Mouse (Mus musculus): ENCODE results near the gene Nr6a1. TPM values are rescaled to one million over a fixed set of nuclear protein-coding genes. Genes with fewer than 3 reads are reported as not detected.
A peak's percentile ranks its signal among the peaks of the same experiment; 100 is the strongest.

The Nr6a1 gene
- polyA plus RNA-seq, 1 experiment: 1.8 TPM

DNA sequence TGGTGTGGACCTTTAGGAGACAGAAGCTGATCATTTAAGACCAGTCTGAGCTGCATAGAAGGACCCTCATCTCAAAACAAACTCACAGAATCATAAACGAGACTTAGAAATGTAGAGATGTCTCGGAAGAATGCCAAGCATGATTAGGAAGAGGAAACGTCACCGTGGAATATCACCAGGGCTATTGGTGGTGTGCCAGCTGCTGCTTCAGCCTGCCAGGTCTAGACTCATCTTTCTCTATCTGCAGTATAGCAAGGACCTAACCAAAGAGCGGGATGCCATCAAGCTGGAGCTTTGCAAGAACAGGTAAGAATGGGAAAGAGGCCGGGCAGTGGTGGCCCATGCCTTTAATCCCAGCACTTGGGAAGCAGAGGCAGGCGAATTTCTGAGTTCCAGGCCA, 46.2 kb upstream of the Nr6a1 start:
- H3K4me3 ChIP-seq: no peak overlapping the region

GRCm38 (mm10) chr2:38973223-38973622, 45.7 kb upstream of the Nr6a1 start:
- Histone ChIP-seq H3K36me3 (ENCODE audit: control insufficient read depth, insufficient read depth) (no peaks in the 10 kb centered on the region), H3ac (ENCODE audit: control insufficient read depth, insufficient read length) (no peak overlapping the region), H3K27me3 (ENCODE audit: control insufficient read depth, insufficient read depth, insufficient read length) (no peaks in the 10 kb centered on the region), H3K4me3 (no peak overlapping the region), H3K4me2 (ENCODE audit: low read depth) (peak overlapping the region; percentile 52), H3K79me2 (ENCODE audit: control insufficient read depth, insufficient read depth) (no peaks in the 10 kb centered on the region)
- no peak for TF ChIP-seq MYOD1 (IDR thresholded peaks at IDR 0.05; ENCODE audit: control insufficient read depth in 1 of 3, insufficient read length in 2 of 3, low read depth in 2 of 3)
- no peak for TF ChIP-seq POLR2AphosphoS2 (IDR thresholded peaks at IDR 0.05; ENCODE audit: insufficient read length, low read depth)

More for the DNA sequence above, 46.2 kb upstream of the Nr6a1 start:
- Histone ChIP-seq H3K27me3 (ENCODE audit: control insufficient read depth, insufficient read depth, insufficient read length) (no peaks in the 10 kb centered on the region), H3K4me2 (ENCODE audit: low read depth) (peak overlapping the region; percentile 52), H3K79me2 (ENCODE audit: control insufficient read depth, insufficient read depth) (no peaks in the 10 kb centered on the region), H3K36me3 (ENCODE audit: control insufficient read depth, insufficient read depth) (no peaks in the 10 kb centered on the region), H3ac (ENCODE audit: control insufficient read depth, insufficient read length) (no peak overlapping the region)
- TF ChIP-seq POLR2A (IDR thresholded peaks at IDR 0.05; ENCODE audit: insufficient read length, low read depth) (no peak), MAX (IDR thresholded peaks at IDR 0.05; ENCODE audit: low read depth) (no peak), POLR2AphosphoS2 (IDR thresholded peaks at IDR 0.05; ENCODE audit: insufficient read length, low read depth) (no peak), USF1 (IDR thresholded peaks at IDR 0.05; ENCODE audit: low read depth) (no peak), SRF (IDR thresholded peaks at IDR 0.05; ENCODE audit: control insufficient read depth, insufficient read length, low read depth) (no peak), MYOG (IDR thresholded peaks at IDR 0.05; ENCODE audit: control insufficient read depth in 1 of 3, insufficient read depth in 1 of 3, insufficient read length in 2 of 3, low read depth in 2 of 3) (no peak), REST (IDR thresholded peaks at IDR 0.05; ENCODE audit: insufficient read depth, insufficient read length) (no peak), TCF3 (IDR thresholded peaks at IDR 0.05; ENCODE audit: insufficient read length, low read depth) (no peak), TCF12 (IDR thresholded peaks at IDR 0.05; ENCODE audit: insufficient read depth, poor library complexity, severe bottlenecking) (no peak), E2F4 (IDR thresholded peaks at IDR 0.05; ENCODE audit: insufficient read depth) (no peak), CEBPB (IDR thresholded peaks at IDR 0.05; ENCODE audit: insufficient read depth, poor library complexity, severe bottlenecking) (no peak), MYOD1 (IDR thresholded peaks at IDR 0.05; ENCODE audit: control insufficient read depth in 1 of 3, insufficient read length in 2 of 3, low read depth in 2 of 3) (no peak)

- no peaks in the 10 kb centered on the region for H3K27me3 ChIP-seq (ENCODE audit: control insufficient read depth, insufficient read depth, insufficient read length)
- H3K4me2 ChIP-seq (ENCODE audit: low read depth): no peak overlapping the region
- H3K36me3 ChIP-seq (ENCODE audit: control insufficient read depth, insufficient read depth): no peaks in the 10 kb centered on the region
- no peak overlapping the region for H3K4me3 ChIP-seq
- TF ChIP-seq SRF (IDR thresholded peaks at IDR 0.05; ENCODE audit: control insufficient read depth, insufficient read length, low read depth): no peak
- TF ChIP-seq USF1 (IDR thresholded peaks at IDR 0.05; ENCODE audit: low read depth): no peak
- no peak for TF ChIP-seq MYOG (IDR thresholded peaks at IDR 0.05; ENCODE audit: control insufficient read depth in 1 of 3, insufficient read depth in 1 of 3, insufficient read length in 2 of 3, low read depth in 2 of 3)
- TF ChIP-seq REST (IDR thresholded peaks at IDR 0.05; ENCODE audit: insufficient read depth, insufficient read length): no peak
- TF ChIP-seq MYOD1 (IDR thresholded peaks at IDR 0.05; ENCODE audit: control insufficient read depth in 1 of 3, insufficient read length in 2 of 3, low read depth in 2 of 3): no peak
- TF ChIP-seq TCF3 (IDR thresholded peaks at IDR 0.05; ENCODE audit: insufficient read length, low read depth): no peak
- no peak for TF ChIP-seq E2F4 (IDR thresholded peaks at IDR 0.05; ENCODE audit: insufficient read depth)
- no peak for TF ChIP-seq POLR2A (IDR thresholded peaks at IDR 0.05; ENCODE audit: insufficient read length, low read depth)
- no peak for TF ChIP-seq CEBPB (IDR thresholded peaks at IDR 0.05; ENCODE audit: insufficient read depth, poor library complexity, severe bottlenecking)
- no peak for TF ChIP-seq POLR2AphosphoS2 (IDR thresholded peaks at IDR 0.05; ENCODE audit: insufficient read length, low read depth)
- no peak for TF ChIP-seq TCF12 (IDR thresholded peaks at IDR 0.05; ENCODE audit: insufficient read depth, poor library complexity, severe bottlenecking)
- no peak for TF ChIP-seq MAX (IDR thresholded peaks at IDR 0.05; ENCODE audit: low read depth)
- H3K79me2 ChIP-seq (ENCODE audit: control insufficient read depth, insufficient read depth): no peaks in the 10 kb centered on the region
- H3ac ChIP-seq (ENCODE audit: control insufficient read depth, insufficient read length): no peak overlapping the region
Observed at GRCm38 (mm10) chr2:38970057-38970456, 42.6 kb upstream of the Nr6a1 start.

GRCm38 (mm10) chr2:38969650-38970049, 42.2 kb upstream of the Nr6a1 start:
- Histone ChIP-seq H3K4me3 (no peak overlapping the region), H3K27me3 (ENCODE audit: control insufficient read depth, insufficient read depth, insufficient read length) (no peaks in the 10 kb centered on the region), H3K36me3 (ENCODE audit: control insufficient read depth, insufficient read depth) (no peaks in the 10 kb centered on the region), H3ac (ENCODE audit: control insufficient read depth, insufficient read length) (no peak overlapping the region), H3K79me2 (ENCODE audit: control insufficient read depth, insufficient read depth) (no peaks in the 10 kb centered on the region), H3K4me2 (ENCODE audit: low read depth) (no peak overlapping the region)
- no peak for TF ChIP-seq MAX (IDR thresholded peaks at IDR 0.05; ENCODE audit: low read depth)
- no peak for TF ChIP-seq MYOD1 (IDR thresholded peaks at IDR 0.05; ENCODE audit: control insufficient read depth in 1 of 3, insufficient read length in 2 of 3, low read depth in 2 of 3)
- no peak for TF ChIP-seq POLR2AphosphoS2 (IDR thresholded peaks at IDR 0.05; ENCODE audit: insufficient read length, low read depth)
- no peak for TF ChIP-seq SRF (IDR thresholded peaks at IDR 0.05; ENCODE audit: control insufficient read depth, insufficient read length, low read depth)
- no peak for TF ChIP-seq POLR2A (IDR thresholded peaks at IDR 0.05; ENCODE audit: insufficient read length, low read depth)
- no peak for TF ChIP-seq CEBPB (IDR thresholded peaks at IDR 0.05; ENCODE audit: insufficient read depth, poor library complexity, severe bottlenecking)
- no peak for TF ChIP-seq MYOG (IDR thresholded peaks at IDR 0.05; ENCODE audit: control insufficient read depth in 1 of 3, insufficient read depth in 1 of 3, insufficient read length in 2 of 3, low read depth in 2 of 3)
- no peak for TF ChIP-seq REST (IDR thresholded peaks at IDR 0.05; ENCODE audit: insufficient read depth, insufficient read length)

- Histone ChIP-seq H3K4me2 (ENCODE audit: low read depth) (no peak overlapping the region), H3ac (ENCODE audit: control insufficient read depth, insufficient read length) (no peak overlapping the region), H3K27me3 (ENCODE audit: control insufficient read depth, insufficient read depth, insufficient read length) (no peaks in the 10 kb centered on the region), H3K36me3 (ENCODE audit: control insufficient read depth, insufficient read depth) (no peaks in the 10 kb centered on the region), H3K79me2 (ENCODE audit: control insufficient read depth, insufficient read depth) (no peaks in the 10 kb centered on the region), H3K4me3 (no peak overlapping the region)
- TF ChIP-seq TCF3 (IDR thresholded peaks at IDR 0.05; ENCODE audit: insufficient read length, low read depth) (no peak), POLR2A (IDR thresholded peaks at IDR 0.05; ENCODE audit: insufficient read length, low read depth) (no peak), CEBPB (IDR thresholded peaks at IDR 0.05; ENCODE audit: insufficient read depth, poor library complexity, severe bottlenecking) (no peak), MYOG (IDR thresholded peaks at IDR 0.05; ENCODE audit: control insufficient read depth in 1 of 3, insufficient read depth in 1 of 3, insufficient read length in 2 of 3, low read depth in 2 of 3) (no peak), MAX (IDR thresholded peaks at IDR 0.05; ENCODE audit: low read depth) (no peak), USF1 (IDR thresholded peaks at IDR 0.05; ENCODE audit: low read depth) (no peak), SRF (IDR thresholded peaks at IDR 0.05; ENCODE audit: control insufficient read depth, insufficient read length, low read depth) (no peak), TCF12 (IDR thresholded peaks at IDR 0.05; ENCODE audit: insufficient read depth, poor library complexity, severe bottlenecking) (no peak), REST (IDR thresholded peaks at IDR 0.05; ENCODE audit: insufficient read depth, insufficient read length) (no peak), E2F4 (IDR thresholded peaks at IDR 0.05; ENCODE audit: insufficient read depth) (no peak), MYOD1 (IDR thresholded peaks at IDR 0.05; ENCODE audit: control insufficient read depth in 1 of 3, insufficient read length in 2 of 3, low read depth in 2 of 3) (no peak), POLR2AphosphoS2 (IDR thresholded peaks at IDR 0.05; ENCODE audit: insufficient read length, low read depth) (no peak)
Observed at GRCm38 (mm10) chr2:38964198-38964597, 36.7 kb upstream of the Nr6a1 start.

Data from myocyte (in vitro differentiated cells).